Mouse (Mus musculus): Measurements from ENCODE around the gene Gpr162.
"Not testable (repeated sequence)": the region's sequence is repeated elsewhere in the genome, so short reads cannot be mapped to it uniquely, and the experiment has no call there.

Gpr162 gene

GRCm38 (mm10) chr6:124834512-124835081 is 29.2 kb downstream of the Gpr162 start:
- DNase-seq: no peak

DNA sequence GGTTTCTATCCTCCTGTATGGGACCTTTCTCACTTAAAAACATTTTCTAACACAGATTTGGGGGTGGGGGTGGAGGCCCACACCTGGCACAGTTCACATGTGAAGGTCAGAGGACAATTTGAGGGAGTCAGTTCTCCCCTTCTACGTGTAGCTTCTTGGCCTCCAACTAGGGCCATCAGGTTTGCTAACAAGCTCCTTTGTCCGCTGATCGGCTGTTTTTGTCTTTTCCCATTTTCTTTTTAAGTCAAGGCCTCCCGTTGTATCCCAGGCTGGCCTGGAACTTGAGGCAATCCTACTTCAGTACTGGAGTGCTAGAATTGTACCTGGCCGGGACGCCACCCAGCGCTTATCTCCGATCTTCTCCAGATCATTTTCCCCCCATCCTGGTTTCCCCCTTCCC is 32.1 kb downstream of the Gpr162 start:
- DNase-seq: no peak

DNA sequence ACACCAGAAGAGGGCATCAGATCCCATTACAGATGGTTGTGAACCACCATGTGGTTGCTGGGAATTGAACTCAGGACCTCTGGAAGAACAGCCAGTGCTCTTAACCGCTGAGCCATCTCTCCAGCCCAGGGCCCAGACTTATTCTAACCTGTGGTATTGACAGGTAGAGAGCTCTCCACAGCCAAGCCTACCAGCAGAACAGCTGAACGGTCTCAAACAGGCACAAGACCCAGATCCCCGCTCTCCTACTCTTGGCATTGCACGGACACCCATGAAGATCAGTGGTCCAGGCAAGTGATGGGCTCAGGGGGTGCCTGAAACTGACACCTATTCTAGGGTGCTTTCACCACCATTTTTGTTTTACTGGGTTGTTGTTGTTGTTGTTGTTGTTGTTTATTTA is 32.6 kb downstream of the Gpr162 start:
- not testable (repeated sequence) for DNase-seq

DNA sequence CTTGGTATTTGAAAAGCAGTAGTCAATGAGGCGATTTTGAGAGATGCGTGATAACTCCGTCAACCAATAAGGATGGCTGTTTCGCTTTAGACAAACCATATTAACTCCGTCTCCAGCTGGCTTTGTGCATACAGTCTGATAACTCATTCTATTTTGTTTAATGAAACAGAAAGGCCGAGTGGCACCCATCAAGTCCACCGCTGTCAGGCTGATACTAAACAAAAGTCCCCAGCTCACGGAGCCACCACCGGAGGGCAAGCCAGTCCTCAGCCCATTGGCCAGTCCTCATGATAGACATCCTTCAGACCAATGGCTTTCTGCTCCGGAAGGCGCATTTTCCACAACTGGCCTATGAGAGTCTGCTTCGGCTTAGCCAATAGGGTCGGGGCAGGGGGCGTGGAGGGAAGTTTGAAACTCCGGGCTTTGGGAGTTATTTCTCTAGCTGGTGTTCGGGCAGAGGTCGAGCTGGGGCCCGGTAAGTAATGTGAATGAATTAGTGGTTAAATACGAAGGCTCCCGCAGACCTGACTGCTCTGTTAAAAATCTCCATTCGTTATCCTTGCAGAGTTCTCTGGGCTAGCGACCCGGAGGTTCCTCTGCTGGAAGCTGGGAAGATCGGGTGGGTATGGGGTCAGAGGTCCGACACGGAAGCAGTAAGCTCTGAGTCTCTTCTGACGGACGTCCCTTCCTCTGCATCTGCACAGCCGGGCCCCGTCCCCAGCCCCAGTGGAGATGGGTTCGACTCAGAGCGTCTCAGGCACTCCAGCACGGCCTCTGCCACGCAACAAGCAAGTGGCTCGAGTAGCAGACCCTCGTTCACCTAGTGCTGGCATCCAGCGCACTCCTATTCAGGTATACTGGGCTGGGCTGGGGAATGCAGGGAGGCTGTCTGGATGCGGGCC is 33.7 kb downstream of the Gpr162 start:
- peak; percentile 95 for DNase-seq

DNA sequence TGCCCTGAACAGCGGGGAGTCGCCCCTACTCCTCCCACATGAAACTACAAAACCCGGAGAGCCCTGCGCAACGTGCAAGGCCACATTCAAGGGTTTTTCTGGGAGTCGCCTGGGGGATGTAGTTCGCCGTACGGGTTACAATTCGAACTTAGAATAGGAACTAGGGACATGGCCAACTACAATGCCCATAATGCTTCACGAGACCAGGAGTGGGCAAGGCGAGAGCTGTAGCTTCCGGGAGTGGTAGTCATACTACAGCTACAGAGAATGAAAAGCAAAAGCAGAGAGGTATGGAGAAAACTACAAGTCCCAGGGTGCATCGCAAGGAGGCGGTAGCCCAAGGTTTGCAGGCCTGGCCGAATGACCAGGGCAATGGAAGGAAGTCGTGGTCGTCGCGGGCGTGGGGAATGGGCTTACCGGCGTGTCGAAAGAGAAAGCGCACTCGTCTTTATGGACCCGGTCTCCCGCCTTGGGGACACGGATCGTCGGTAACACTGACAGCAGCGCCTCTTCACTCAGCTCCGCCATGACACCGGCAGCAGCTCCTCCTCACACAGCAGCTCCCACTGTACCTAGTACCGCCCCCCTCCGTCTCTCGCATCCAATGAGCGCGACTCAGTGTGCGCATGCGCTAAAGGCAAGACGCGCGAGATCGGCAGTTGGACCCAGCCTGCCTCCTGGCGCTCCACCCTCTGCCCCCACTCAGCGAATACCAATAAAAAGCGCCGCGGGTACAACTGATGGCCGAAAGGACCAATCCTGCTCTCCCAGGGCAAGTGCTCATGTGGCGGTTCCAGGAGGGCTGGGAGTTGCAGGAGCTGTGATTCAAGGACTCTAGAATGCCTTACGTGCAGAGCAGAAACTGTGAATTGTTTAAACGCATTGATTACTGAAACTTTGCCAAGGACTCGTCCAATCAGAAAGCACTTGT is 34.6 kb downstream of the Gpr162 start, which contains the start of the genes Usp5 and Cdca3:
TSS of gene Usp5 (minus strand) at position 617 of the 931 bp plus-strand sequence.
TSS of gene Cdca3 (plus strand) at position 680 of the 931 bp plus-strand sequence.
- peak; percentile 99 for DNase-seq

DNA sequence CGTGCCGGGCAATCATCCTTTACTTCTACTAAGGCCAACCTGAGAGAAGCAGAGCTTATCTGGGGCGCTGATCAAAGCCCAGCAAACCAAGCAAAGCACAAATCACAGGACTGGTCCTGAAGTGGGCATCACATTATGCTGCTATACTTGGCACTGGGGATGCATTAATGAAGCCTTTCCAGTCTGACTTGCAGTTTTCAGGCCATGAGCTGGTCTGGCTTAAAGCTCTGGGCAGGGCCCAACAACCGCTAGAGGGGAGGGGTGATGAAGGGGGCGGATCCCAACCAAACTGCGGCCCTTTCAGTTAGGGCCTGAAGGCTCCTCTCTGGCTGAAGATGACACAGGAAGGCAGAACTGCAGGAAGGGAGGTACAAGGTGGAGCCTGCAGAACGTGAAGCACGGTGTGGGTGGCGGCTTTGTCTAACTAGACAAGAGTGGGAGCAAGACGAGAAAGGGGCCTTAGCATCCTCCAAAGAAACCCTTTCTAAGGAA is 35.6 kb downstream of the Gpr162 start:
- DNase-seq: peak; percentile 69

GRCm38 (mm10) chr6:124822049-124822448 is 41.7 kb downstream of the Gpr162 start:
- no peak for DNase-seq

DNA sequence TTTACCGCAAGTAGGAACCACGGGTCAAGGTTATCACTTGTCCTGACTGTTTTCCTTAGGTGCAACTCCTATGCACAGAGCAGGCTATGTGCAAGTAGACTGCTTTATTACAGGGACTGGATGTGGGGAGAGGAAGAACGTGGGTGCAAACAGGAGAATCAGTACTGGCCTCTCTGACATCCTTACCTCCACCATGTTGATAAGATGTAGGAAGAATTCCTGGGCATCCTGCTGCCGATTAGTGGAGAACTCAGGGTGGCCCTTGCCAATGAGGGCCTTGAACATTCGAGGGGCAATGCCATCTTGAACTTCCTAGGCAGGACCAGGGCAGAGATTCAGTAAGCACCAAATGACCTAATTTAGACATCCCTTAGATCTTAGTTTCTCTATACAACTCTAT is 42.9 kb downstream of the Gpr162 start:
- no peak for DNase-seq

- no peak for DNase-seq
Observed at GRCm38 (mm10) chr6:124817971-124818370, 45.8 kb downstream of the Gpr162 start.

GRCm38 (mm10) chr6:124817563-124817962 is 46.2 kb downstream of the Gpr162 start:
- DNase-seq: no peak

GRCm38 (mm10) chr6:124817125-124817524 is 46.7 kb downstream of the Gpr162 start:
- no peak for DNase-seq

DNA sequence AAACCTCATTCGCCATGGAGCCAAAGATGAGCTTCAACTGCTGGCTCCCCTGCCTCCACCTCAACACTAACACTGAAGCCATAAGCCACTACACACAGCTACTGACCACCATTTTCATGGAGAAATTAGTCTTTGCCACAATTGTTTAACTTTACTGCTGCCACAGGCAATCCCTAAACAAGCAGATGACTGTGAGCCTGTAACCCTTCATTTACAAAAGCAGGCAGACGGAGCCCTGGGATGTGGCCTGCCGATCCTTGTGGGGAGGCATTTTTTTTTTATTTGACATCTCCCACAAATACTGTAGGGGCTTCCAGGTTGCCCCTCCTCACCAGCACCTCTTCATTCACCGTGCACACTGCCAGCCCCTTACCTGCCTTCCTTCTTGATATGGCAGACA is 47.2 kb downstream of the Gpr162 start:
- no peak for DNase-seq

DNA sequence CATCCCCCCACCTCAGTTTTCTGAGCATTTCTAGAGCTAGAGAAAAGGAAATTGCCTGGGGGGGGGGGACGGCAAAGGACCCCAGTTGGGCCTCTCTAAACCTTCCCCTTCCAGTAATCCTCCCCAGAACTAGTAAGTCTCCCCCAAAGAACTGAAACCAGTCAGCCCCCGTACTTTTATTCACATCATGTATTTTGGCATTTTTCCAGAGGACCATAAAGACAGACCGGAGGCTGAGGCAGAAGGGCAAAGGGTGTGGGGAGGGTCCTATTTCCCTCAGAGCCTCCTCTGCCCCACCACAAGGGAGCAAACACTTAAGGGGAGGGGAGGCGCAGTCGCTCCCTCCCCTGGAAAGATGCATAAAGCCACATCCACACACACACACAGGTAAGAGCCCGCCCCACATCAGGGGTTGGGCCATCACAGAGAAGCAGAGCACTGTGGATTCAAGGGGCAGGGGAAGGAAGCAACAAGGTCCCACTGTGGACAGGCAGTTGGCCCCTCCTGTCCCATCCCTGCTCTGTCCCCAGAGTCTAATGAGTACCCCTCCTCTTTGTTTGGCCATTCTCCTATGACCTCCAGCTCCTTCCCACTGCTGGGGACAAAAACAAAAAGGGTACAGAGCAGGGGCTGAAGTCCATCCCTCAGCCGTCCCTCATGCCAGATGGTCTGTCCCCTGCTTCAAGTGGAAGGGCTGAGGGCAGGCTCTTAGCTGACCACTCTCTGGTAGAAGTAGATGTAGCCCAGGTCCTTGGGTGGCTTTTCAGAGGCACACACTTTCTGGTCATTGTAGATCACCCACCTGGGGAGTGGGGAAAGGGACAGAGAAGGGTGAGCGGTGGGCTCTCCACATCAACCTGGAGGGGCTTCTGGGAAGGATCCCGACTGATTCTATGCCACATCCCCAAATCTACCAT is 48.7 kb downstream of the Gpr162 start:
- peak; percentile 3 for DNase-seq

- no peak for DNase-seq
Observed at GRCm38 (mm10) chr6:124814448-124814847, 49.3 kb downstream of the Gpr162 start.

- peak; percentile 93 for DNase-seq
Observed at GRCm38 (mm10) chr6:124813933-124814332, 49.9 kb downstream of the Gpr162 start, which contains the start of gene Tpi1. Tpi1 (minus strand) TSS chr6:124814296.

GRCm38 (mm10) chr6:124813496-124813895 is 50.3 kb downstream of the Gpr162 start:
- peak; percentile 85 for DNase-seq

DNA sequence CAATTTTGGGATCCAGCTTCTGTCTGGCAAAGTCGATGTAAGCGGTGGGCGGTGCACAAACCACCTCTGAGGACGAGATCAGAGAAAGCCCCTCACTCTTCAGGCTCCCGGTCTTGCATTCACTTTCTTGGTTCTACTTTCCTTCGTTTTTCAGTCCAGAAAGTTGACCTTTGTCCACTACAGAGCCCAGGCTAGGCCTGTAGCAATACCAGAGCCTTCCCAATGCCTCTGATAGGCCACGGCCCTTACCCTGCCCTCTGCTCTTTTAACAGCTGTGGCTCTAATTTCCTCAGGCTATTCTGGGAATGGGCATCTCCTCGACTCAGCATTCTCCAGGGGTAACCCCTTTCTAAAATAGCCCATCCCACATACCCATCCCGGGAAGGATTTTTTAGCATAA is 50.9 kb downstream of the Gpr162 start:
- peak; percentile 10 for DNase-seq

GRCm38 (mm10) chr6:124811701-124812560 is 51.9 kb downstream of the Gpr162 start:
- DNase-seq: peak; percentile 38

DNA sequence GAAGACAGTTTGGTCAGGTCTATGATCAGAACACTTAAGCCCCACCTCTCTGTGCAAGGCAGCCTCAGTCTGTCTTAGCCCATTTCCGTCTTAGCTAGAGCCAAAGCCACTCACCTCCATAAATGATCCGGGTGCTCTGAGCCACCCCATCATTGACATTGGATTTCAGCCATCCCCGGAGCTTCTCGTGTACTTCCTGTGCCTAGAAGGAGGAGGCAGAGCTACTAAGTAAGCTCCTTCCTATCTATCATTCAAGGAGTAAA is 52.4 kb downstream of the Gpr162 start:
- DNase-seq: peak; percentile 2

DNA sequence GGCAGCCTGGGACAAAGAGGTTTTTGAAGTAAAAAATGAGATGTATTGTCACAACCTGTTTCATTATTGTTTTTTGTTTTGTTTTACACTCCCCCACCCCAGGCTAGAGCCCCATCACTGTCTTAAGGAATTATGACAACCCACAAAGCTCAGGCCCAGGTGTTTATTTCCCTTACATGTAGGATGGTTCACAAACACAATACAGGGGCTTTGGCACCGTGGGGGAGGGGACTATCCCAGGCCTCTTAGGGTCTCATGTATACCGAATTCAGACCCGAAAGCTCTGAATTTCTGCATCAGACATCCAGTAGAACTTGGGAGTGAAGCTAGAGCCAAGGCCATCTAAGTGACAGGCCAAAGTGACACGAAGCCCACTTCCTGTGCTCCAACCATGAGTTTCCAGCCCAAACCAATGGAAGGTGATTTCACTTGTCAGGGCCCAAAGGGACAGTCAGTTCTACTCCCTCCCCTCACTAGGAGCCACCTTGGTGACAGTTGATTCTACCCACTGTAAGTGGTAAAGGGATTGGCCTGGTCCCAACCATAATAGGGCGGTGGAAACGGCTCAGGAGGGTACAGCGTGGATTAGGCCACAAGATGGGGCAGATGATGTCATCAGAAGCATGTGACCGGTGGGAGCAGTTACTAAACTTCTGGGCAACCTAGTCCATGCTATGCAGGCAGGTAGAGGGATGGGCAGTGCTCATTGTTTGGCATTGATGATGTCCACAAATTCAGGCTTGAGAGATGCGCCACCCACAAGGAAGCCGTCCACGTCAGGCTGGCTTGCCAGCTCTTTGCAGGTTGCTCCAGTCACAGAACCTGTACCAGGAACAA is 53.0 kb downstream of the Gpr162 start:
- not testable (repeated sequence) for DNase-seq
